Comparison of ENCODE assay signal across 7 mouse cellular contexts in the genomic region with DNA sequence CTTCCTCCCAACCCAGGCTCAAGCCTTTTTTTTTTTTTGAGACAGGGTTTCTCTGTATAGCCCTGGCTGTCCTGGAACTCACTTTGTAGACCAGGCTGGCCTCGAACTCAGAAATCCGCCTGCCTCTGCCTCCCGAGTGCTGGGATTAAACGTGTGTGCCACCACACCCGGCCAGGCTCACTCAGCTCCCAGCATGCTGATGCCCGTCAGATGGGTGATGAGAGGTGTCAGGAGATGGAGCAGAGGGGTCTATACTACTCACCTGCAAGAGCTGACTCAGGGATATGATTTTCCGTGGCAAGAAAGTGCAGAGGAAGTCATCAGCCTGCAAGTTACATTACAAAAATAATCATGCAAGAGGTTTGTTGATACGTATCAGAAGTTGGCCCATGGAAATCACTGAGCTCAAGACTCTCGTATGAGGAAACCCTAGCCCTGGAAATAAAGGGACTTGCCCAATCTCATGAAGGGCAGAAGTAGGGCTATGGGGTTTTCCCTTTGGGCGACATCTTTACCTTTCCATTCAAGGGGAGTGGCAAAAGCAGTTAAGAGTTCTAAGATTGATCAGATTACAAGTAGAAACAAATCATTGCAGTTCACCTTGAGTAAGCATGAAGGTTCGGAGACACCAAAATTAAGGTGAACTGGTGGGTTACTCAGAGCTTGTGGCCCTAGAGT. TPM values are rescaled to one million over a fixed set of nuclear protein-coding genes. Genes with fewer than 3 reads are reported as not detected.
DNase-seq lines count a peak whose midpoint lies in the region; ATAC-seq and TF ChIP-seq lines count a peak whose summit lies in the region.

No protein-coding gene starts in this region.

- peak overlapping the region; percentile 71 for H3K9ac ChIP-seq in forebrain, embryonic 11.5 days (ENCODE audit: low read length)
- peak overlapping the region; percentile 97 for H3K9ac ChIP-seq in liver, embryonic 11.5 days (ENCODE audit: low read depth, low read length)

- H3K9me3 ChIP-seq in forebrain, embryonic 11.5 days (ENCODE audit: control insufficient read depth, low read length) = no peaks in the 10 kb centered on the region
- H3K9me3 ChIP-seq in liver, embryonic 11.5 days (ENCODE audit: control insufficient read depth, low read length) = no peaks in the 10 kb centered on the region

- no peaks in the 10 kb centered on the region for H3K27me3 ChIP-seq in testis, adult 2 months (ENCODE audit: control insufficient read depth, insufficient read depth, low read length)
- H3K27me3 ChIP-seq in forebrain, embryonic 11.5 days (ENCODE audit: control insufficient read depth, insufficient read depth, low read length) = no peaks in the 10 kb centered on the region
- no peaks in the 10 kb centered on the region for H3K27me3 ChIP-seq in liver, embryonic 11.5 days (replicated peaks; ENCODE audit: control insufficient read depth, insufficient read depth, low read length)

- ATAC-seq in forebrain, embryonic 11.5 days (replicated peaks; ENCODE audit: low FRiP score) = no peak
- ATAC-seq in liver, embryonic 11.5 days (replicated peaks; ENCODE audit: low FRiP score) = no peak

- no peak for TF ChIP-seq POLR2A in testis, adult 2 months (IDR thresholded peaks at IDR 0.05; ENCODE audit: control insufficient read depth, low read depth, low read length)

- H3K36me3 ChIP-seq in testis, adult 2 months (ENCODE audit: control insufficient read depth, insufficient read depth, low read length) = no peaks in the 10 kb centered on the region
- no peaks in the 10 kb centered on the region; the same call in 1 of the 2 replicates for H3K36me3 ChIP-seq in forebrain, embryonic 11.5 days (ENCODE audit: control insufficient read depth, insufficient read depth, low read length)
- H3K36me3 ChIP-seq in liver, embryonic 11.5 days (ENCODE audit: control insufficient read depth, insufficient read depth, low read length) = peaks cover 2% of the 10 kb centered on the region; the same call in 1 of the 2 replicates

- peak overlapping the region; percentile 78 for H3K27ac ChIP-seq in testis, adult 2 months (ENCODE audit: control insufficient read depth, insufficient read depth, low read depth, low read length)
- no peak overlapping the region for H3K27ac ChIP-seq in forebrain, embryonic 11.5 days (ENCODE audit: low read depth, low read length)
- peak overlapping the region; percentile 78 for H3K27ac ChIP-seq in liver, embryonic 11.5 days (ENCODE audit: low read depth, low read length)

- peak overlapping the region; percentile 88; the same call in 1 of the 2 replicates for H3K4me3 ChIP-seq in testis, adult 2 months (ENCODE audit: control insufficient read depth, low read depth, low read length)
- peak overlapping the region; percentile 88 for H3K4me3 ChIP-seq in forebrain, embryonic 11.5 days (ENCODE audit: low read depth, low read length)
- peak overlapping the region; percentile 99 for H3K4me3 ChIP-seq in liver, embryonic 11.5 days (ENCODE audit: low read depth, low read length)

- no peak for DNase-seq in testis, postnatal 14 days (ENCODE audit: low spot score)
- no peak for DNase-seq in forebrain, embryonic 11.5 days (ENCODE audit: low spot score)
- DNase-seq in liver, embryonic 11.5 days (ENCODE audit: low spot score) = no peak
- no peak for DNase-seq in right cerebral cortex, postnatal 10 days (ENCODE audit: low spot score in 2 of 2)
- DNase-seq in urinary bladder, adult 2 months (ENCODE audit: low spot score) = no peak
- DNase-seq in left cerebral cortex, adult 8-10 months (ENCODE audit: low spot score in 2 of 2) = no peak

- H3K4me2 ChIP-seq in forebrain, embryonic 11.5 days (ENCODE audit: low read depth, low read length, severe bottlenecking) = peak overlapping the region; percentile 97
- peak overlapping the region; percentile 97 for H3K4me2 ChIP-seq in liver, embryonic 11.5 days

- H3K4me1 ChIP-seq in testis, adult 2 months (ENCODE audit: control insufficient read depth, insufficient read depth, low read length) = peaks cover 13% of the 10 kb centered on the region
- H3K4me1 ChIP-seq in forebrain, embryonic 11.5 days (replicated peaks; ENCODE audit: control insufficient read depth, insufficient read depth, low read length) = peaks cover 14% of the 10 kb centered on the region; the same call in 1 of the 2 replicates
- peaks cover 39% of the 10 kb centered on the region for H3K4me1 ChIP-seq in liver, embryonic 11.5 days (replicated peaks; ENCODE audit: control insufficient read depth, insufficient read depth, low read length)

- WGBS in forebrain, embryonic 11.5 days = 86% methylated on average over 9 of the region's 11 CpGs
- 82% methylated on average over 11 of the region's 11 CpGs for WGBS in liver, embryonic 11.5 days

- TF ChIP-seq CTCF in testis, adult 2 months (IDR thresholded peaks at IDR 0.05; ENCODE audit: control insufficient read depth, insufficient read depth, insufficient replicate concordance, low read depth, low read length) = no peak

RNA-seq across cellular contexts. Expression of gene Psme2, which starts 1.0 kb away (rescaled TPM):
- polyA plus RNA-seq in testis, adult 2 months (2012; rRNA removed) = 10.2 and 14.9 TPM in 2 replicates
- 178 and 187 TPM in 2 replicates for polyA plus RNA-seq in forebrain, embryonic 11.5 days (2014; fragmentation: Nextera tagmentation; extraction: Ambion mirVana)
- 256 and 277 TPM in 2 replicates for polyA plus RNA-seq in liver, embryonic 11.5 days (2014; fragmentation: Nextera tagmentation; extraction: Ambion mirVana)
- 134 and 144 TPM in 2 replicates for polyA plus RNA-seq in urinary bladder, adult 2 months (2012; rRNA removed)
- total RNA-seq in left cerebral cortex, adult 8-10 months (2022) = 10 to 100 TPM; 50.2 to 74.0 (median 51.3) TPM

RNA-seq across cellular contexts. Expression of gene Rnf31, which starts 1.6 kb away (rescaled TPM):
- 7.8 and 8.9 TPM in 2 replicates for polyA plus RNA-seq in testis, adult 2 months (2012; rRNA removed)
- polyA plus RNA-seq in forebrain, embryonic 11.5 days (2014; fragmentation: Nextera tagmentation; extraction: Ambion mirVana) = 13.7 and 18.1 TPM in 2 replicates
- 21.2 and 23.1 TPM in 2 replicates for polyA plus RNA-seq in liver, embryonic 11.5 days (2014; fragmentation: Nextera tagmentation; extraction: Ambion mirVana)
- polyA plus RNA-seq in urinary bladder, adult 2 months (2012; rRNA removed) = 15.7 and 20.4 TPM in 2 replicates
- total RNA-seq in left cerebral cortex, adult 8-10 months (2022) = 10 to 100 TPM; 31.4 to 46.1 (median 38.0) TPM

RNA-seq across cellular contexts. Expression of gene Emc9, which starts 4.8 kb away (rescaled TPM):
- polyA plus RNA-seq in testis, adult 2 months (2012; rRNA removed) = 5.8 and 6.4 TPM in 2 replicates
- polyA plus RNA-seq in forebrain, embryonic 11.5 days (2014; fragmentation: Nextera tagmentation; extraction: Ambion mirVana) = 3.4 and 4.7 TPM in 2 replicates
- 44.5 and 46.2 TPM in 2 replicates for polyA plus RNA-seq in liver, embryonic 11.5 days (2014; fragmentation: Nextera tagmentation; extraction: Ambion mirVana)
- polyA plus RNA-seq in urinary bladder, adult 2 months (2012; rRNA removed) = 19.3 and 21.2 TPM in 2 replicates
- 10 to 100 TPM; 46.3 to 59.7 (median 50.8) TPM for total RNA-seq in left cerebral cortex, adult 8-10 months (2022)

RNA-seq across cellular contexts. Expression of gene Psme1, which starts 12.0 kb away (rescaled TPM):
- 7.6 and 8.4 TPM in 2 replicates for polyA plus RNA-seq in testis, adult 2 months (2012; rRNA removed)
- 100 and 105 TPM in 2 replicates for polyA plus RNA-seq in forebrain, embryonic 11.5 days (2014; fragmentation: Nextera tagmentation; extraction: Ambion mirVana)
- polyA plus RNA-seq in liver, embryonic 11.5 days (2014; fragmentation: Nextera tagmentation; extraction: Ambion mirVana) = 172 and 177 TPM in 2 replicates
- polyA plus RNA-seq in urinary bladder, adult 2 months (2012; rRNA removed) = 136 and 167 TPM in 2 replicates
- 10 to 100 TPM; 53.6 to 63.7 (median 58.8) TPM for total RNA-seq in left cerebral cortex, adult 8-10 months (2022)

RNA-seq across cellular contexts. Expression of gene Irf9, which starts 13.5 kb away (rescaled TPM):
- polyA plus RNA-seq in testis, adult 2 months (2012; rRNA removed) = 4.1 and 4.4 TPM in 2 replicates
- polyA plus RNA-seq in forebrain, embryonic 11.5 days (2014; fragmentation: Nextera tagmentation; extraction: Ambion mirVana) = 6.5 and 8.6 TPM in 2 replicates
- polyA plus RNA-seq in liver, embryonic 11.5 days (2014; fragmentation: Nextera tagmentation; extraction: Ambion mirVana) = 11.6 and 13.0 TPM in 2 replicates
- 29.5 and 35.1 TPM in 2 replicates for polyA plus RNA-seq in urinary bladder, adult 2 months (2012; rRNA removed)
- total RNA-seq in left cerebral cortex, adult 8-10 months (2022) = 10 to 100 TPM in 2 of 4 experiments, 1 to 10 TPM in 2; 7.5 to 15.2 (median 11.2) TPM
